Mouse (Mus musculus): ENCODE results near the gene Kcnj1. TPM values are rescaled to one million over a fixed set of nuclear protein-coding genes. Genes with fewer than 3 reads are reported as not detected.
A peak's percentile ranks its signal among the peaks of the same experiment; 100 is the strongest.

The Kcnj1 gene
- not detected for total RNA-seq (2021)

GRCm38 (mm10) chr9:32372202-32372601, at the start of gene Kcnj1:
TSS of gene Kcnj1 (plus strand) at chr9:32372493.
- intact Hi-C loops (cut with DNase I): no loop called here
- DNase-seq (ENCODE audit: extremely low spot score in 1 of 2, low spot score in 2 of 2): no peak

GRCm38 (mm10) chr9:32323610-32324009, 48.7 kb upstream of the Kcnj1 start:
- intact Hi-C loops (cut with DNase I): no loop called here
- no peak for DNase-seq (ENCODE audit: extremely low spot score in 1 of 2, low spot score in 2 of 2)

- DNase-seq (ENCODE audit: extremely low spot score in 1 of 2, low spot score in 2 of 2): no peak
- intact Hi-C loops (cut with DNase I): no loop called here
These were observed 43.5 kb upstream of the Kcnj1 start for GRCm38 (mm10) chr9:32328777-32329176.

GRCm38 (mm10) chr9:32331162-32331561, 41.1 kb upstream of the Kcnj1 start:
- no peak for DNase-seq (ENCODE audit: extremely low spot score in 1 of 2, low spot score in 2 of 2)
- intact Hi-C loops (cut with DNase I): no loop called here

GRCm38 (mm10) chr9:32335389-32336150, 36.7 kb upstream of the Kcnj1 start:
- intact Hi-C loops (cut with DNase I): no loop called here
- peak in 1 of 2 experiments; percentile 29 for DNase-seq (ENCODE audit: extremely low spot score in 1 of 2, low spot score in 2 of 2)

GRCm38 (mm10) chr9:32340831-32341230, 31.5 kb upstream of the Kcnj1 start:
- intact Hi-C loops (cut with DNase I): loop anchor here (10.0 kb wide), 1 partner anchor 396 kb away; no protein-coding TSS in a partner anchor

GRCm38 (mm10) chr9:32342929-32343328, 29.4 kb upstream of the Kcnj1 start:
- intact Hi-C loops (cut with DNase I): loop anchor here (10.0 kb wide), 1 partner anchor 398 kb away; no protein-coding TSS in a partner anchor
- no peak for DNase-seq (ENCODE audit: extremely low spot score in 1 of 2, low spot score in 2 of 2)

More at GRCm38 (mm10) chr9:32340831-32341230, 31.5 kb upstream of the Kcnj1 start:
- no peak for DNase-seq (ENCODE audit: extremely low spot score in 1 of 2, low spot score in 2 of 2)

- DNase-seq (ENCODE audit: extremely low spot score in 1 of 2, low spot score in 2 of 2): no peak
- intact Hi-C loops (cut with DNase I): loop anchor here (10.0 kb wide), 1 partner anchor 399 kb away; no protein-coding TSS in a partner anchor
These were observed 28.2 kb upstream of the Kcnj1 start, which contains the start of gene Kcnj5 for GRCm38 (mm10) chr9:32344051-32344450. TSS of gene Kcnj5 (minus strand) at chr9:32344350.

- intact Hi-C loops (cut with DNase I): loop anchor here (10.0 kb wide), 1 partner anchor 400 kb away; no protein-coding TSS in a partner anchor
- DNase-seq (ENCODE audit: extremely low spot score in 1 of 2, low spot score in 2 of 2): peak in 1 of 2 experiments; percentile 32
These were observed 27.8 kb upstream of the Kcnj1 start for GRCm38 (mm10) chr9:32344489-32344888.

- intact Hi-C loops (cut with DNase I): loop anchor here (10.0 kb wide), 1 partner anchor 403 kb away; no protein-coding TSS in a partner anchor
- no peak for DNase-seq (ENCODE audit: extremely low spot score in 1 of 2, low spot score in 2 of 2)
These were observed 24.2 kb upstream of the Kcnj1 start for GRCm38 (mm10) chr9:32348096-32348495.

GRCm38 (mm10) chr9:32349344-32349743, 22.9 kb upstream of the Kcnj1 start:
- DNase-seq (ENCODE audit: extremely low spot score in 1 of 2, low spot score in 2 of 2): no peak

GRCm38 (mm10) chr9:32350332-32350731, 22.0 kb upstream of the Kcnj1 start:
- intact Hi-C loops (cut with DNase I): loop anchor here (2.0 to 10.0 kb wide), 2 partner anchors 80 to 786 kb away; no protein-coding TSS in a partner anchor
- peak; percentile 74 to 75 for DNase-seq (ENCODE audit: extremely low spot score in 1 of 2, low spot score in 2 of 2)

More at GRCm38 (mm10) chr9:32349344-32349743, 22.9 kb upstream of the Kcnj1 start:
- intact Hi-C loops (cut with DNase I): loop anchor here (10.0 kb wide), 1 partner anchor 405 kb away; no protein-coding TSS in a partner anchor

GRCm38 (mm10) chr9:32360770-32361169, 11.5 kb upstream of the Kcnj1 start:
- intact Hi-C loops (cut with DNase I): no loop called here
- no peak for DNase-seq (ENCODE audit: extremely low spot score in 1 of 2, low spot score in 2 of 2)

GRCm38 (mm10) chr9:32368812-32369211, 3.5 kb upstream of the Kcnj1 start:
- intact Hi-C loops (cut with DNase I): no loop called here
- DNase-seq (ENCODE audit: extremely low spot score in 1 of 2, low spot score in 2 of 2): no peak

- no peak for DNase-seq (ENCODE audit: extremely low spot score in 1 of 2, low spot score in 2 of 2)
- intact Hi-C loops (cut with DNase I): no loop called here
These were observed 2.9 kb upstream of the Kcnj1 start for GRCm38 (mm10) chr9:32369388-32369787.

- intact Hi-C loops (cut with DNase I): no loop called here
- DNase-seq (ENCODE audit: extremely low spot score in 1 of 2, low spot score in 2 of 2): no peak
These were observed 1.4 kb downstream of the Kcnj1 start for GRCm38 (mm10) chr9:32373656-32374055.

- no peak for DNase-seq (ENCODE audit: extremely low spot score in 1 of 2, low spot score in 2 of 2)
- intact Hi-C loops (cut with DNase I): no loop called here
These were observed 3.7 kb downstream of the Kcnj1 start for GRCm38 (mm10) chr9:32376031-32376430.

- intact Hi-C loops (cut with DNase I): no loop called here
- DNase-seq (ENCODE audit: extremely low spot score in 1 of 2, low spot score in 2 of 2): no peak
These were observed 4.7 kb downstream of the Kcnj1 start for GRCm38 (mm10) chr9:32376863-32377590.

- DNase-seq (ENCODE audit: extremely low spot score in 1 of 2, low spot score in 2 of 2): no peak
- intact Hi-C loops (cut with DNase I): no loop called here
These were observed 12.6 kb downstream of the Kcnj1 start for GRCm38 (mm10) chr9:32384906-32385305.

All from left cerebral cortex, postnatal 10 days (tissue).